Mouse (Mus musculus) midbrain, embryonic 16.5 days (tissue): Measurements from ENCODE around the gene Alg5. TPM values are rescaled to one million over a fixed set of nuclear protein-coding genes. Genes with fewer than 3 reads are reported as not detected.
"Not testable (repeated sequence)": the region's sequence is repeated elsewhere in the genome, so short reads cannot be mapped to it uniquely, and the experiment has no call there.

Source experiments
- ATAC-seq: fragments of 200-750 bp; cut with Nextera tagmentation; 2 replicates; pipeline ENCODE4 v1.8.0; 2017; ENCODE audit warnings: moderate TSS enrichment
- H3K27ac ChIP-seq: fragments of 300-500 bp; sonication (generic); 2 replicates; pipeline ENCODE4 v1.5.1; 2014; ENCODE audit warnings: mild to moderate bottlenecking, low read length, mixed read lengths
- H3K27me3 ChIP-seq: fragments of 300-500 bp; sonication (generic); 2 replicates; pipeline ENCODE4 v1.6.1; 2014; ENCODE audit warnings: low read depth, low read length, mixed read lengths; ENCODE audit not compliant: control insufficient read depth, insufficient read depth
- H3K36me3 ChIP-seq: fragments of 300-500 bp; sonication (generic); 2 replicates; pipeline ENCODE4 v1.6.1; 2014; ENCODE audit warnings: mild to moderate bottlenecking, low read length, moderate library complexity, mixed read lengths; ENCODE audit not compliant: control insufficient read depth, insufficient read depth
- H3K4me1 ChIP-seq: fragments of 300-500 bp; sonication (generic); 2 replicates; pipeline ENCODE4 v1.6.1; 2014; ENCODE audit warnings: mild to moderate bottlenecking, low read length, mixed read lengths; ENCODE audit not compliant: control insufficient read depth, insufficient read depth
- H3K4me2 ChIP-seq: fragments of 300-500 bp; sonication (generic); 2 replicates; pipeline ENCODE4 v1.6.1; 2014; ENCODE audit warnings: mild to moderate bottlenecking, low read length, mixed read lengths
- H3K4me3 ChIP-seq: fragments of 300-500 bp; sonication (generic); 2 replicates; pipeline ENCODE4 v1.5.1; 2014; ENCODE audit warnings: low read depth, mild to moderate bottlenecking, low read length, moderate library complexity, mixed read lengths
- H3K9ac ChIP-seq: fragments of 300-500 bp; sonication (generic); 2 replicates; pipeline ENCODE4 v1.6.1; 2014; ENCODE audit warnings: low read depth, low read length, mixed read lengths
- H3K9me3 ChIP-seq: fragments of 300-500 bp; sonication (generic); replicated peaks from 2 replicates; pipeline ENCODE4 v1.6.1; 2014; ENCODE audit warnings: mild to moderate bottlenecking, low read length, mixed read lengths; ENCODE audit not compliant: control insufficient read depth, poor library complexity, severe bottlenecking
- whole genome bisulfite sequencing: fragments of 180-500 bp; shearing (Covaris S2); extraction: QIAGEN DNeasy Blood & Tissue Kit; methylation state at CpG from one replicate; pipeline ENCODE4 v1.1.7; 2014; 5-methylcytosine and 5-hydroxymethylcytosine counted together
- polyA plus RNA-seq: library from polyadenylated mRNA; unstranded; fragments of >200 nt; fragmentation: Nextera tagmentation; extraction: Ambion mirVana; gene quantifications from 2 replicates; pipeline ENCODE4 v1.2.1, GENCODE M21; 2015

Alg5 gene
- 46.5 and 50.0 TPM in 2 replicates for polyA plus RNA-seq

DNA sequence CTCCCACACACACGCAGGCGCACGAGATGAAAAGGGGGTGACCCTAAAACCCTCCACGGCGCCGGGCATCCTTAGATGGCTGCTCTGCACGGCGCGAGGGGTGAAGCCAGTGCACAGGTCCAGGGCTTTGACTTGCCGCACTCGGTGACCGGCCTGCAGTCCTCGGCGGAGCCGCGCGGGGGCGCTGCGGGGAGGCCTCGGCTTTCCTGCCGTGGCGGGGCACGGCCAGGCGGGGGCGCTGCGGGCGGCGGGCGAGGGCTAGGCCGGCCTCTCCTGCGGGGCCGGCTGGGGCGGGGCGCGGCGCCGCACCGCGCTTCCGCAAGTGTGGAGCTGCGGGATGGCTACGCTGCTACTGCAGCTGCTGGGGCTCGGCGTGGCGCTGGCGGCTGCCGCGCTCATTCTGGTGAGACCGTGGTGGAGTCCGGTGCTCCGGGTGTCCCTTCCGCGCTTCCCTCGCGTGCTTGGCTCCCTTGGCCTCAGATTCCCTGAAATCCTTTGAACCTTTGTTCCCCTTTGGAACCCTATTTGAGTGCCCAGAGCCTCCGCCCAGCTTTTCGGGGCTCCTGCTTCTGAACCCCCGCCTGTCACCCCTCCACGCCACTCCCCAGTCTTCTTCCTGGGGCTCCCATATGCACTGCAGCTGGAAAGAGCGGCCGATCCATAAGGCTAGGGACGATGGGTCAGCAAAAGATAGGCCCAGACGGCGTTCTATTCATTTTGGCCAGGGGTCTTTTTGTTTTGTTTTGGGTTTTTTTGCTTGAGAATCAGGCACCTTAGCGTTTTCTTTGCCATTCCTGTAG lies at the start of gene Alg5, which contains the start of gene Exosc8:
Gene Alg5 (plus strand): TSS at position 293 of the 800 bp plus-strand sequence.
Gene Exosc8 (minus strand): TSS at position 147 of the 800 bp plus-strand sequence.
- Histone ChIP-seq H3K4me2 (peak within 1 kb of the TSS; percentile 90), H3K27ac (peak within 1 kb of the TSS; percentile 98), H3K9ac (peak within 1 kb of the TSS; percentile 99), H3K9me3 (no peaks in the 10 kb centered on the region), H3K4me1 (peaks cover 13% of the 10 kb centered on the region), H3K4me3 (peak within 1 kb of the TSS; percentile 89), H3K27me3 (no peaks in the 10 kb centered on the region), H3K36me3 (peaks cover 6% of the 10 kb centered on the region; the same call in 1 of the 2 replicates)
- peak; percentile 95 for ATAC-seq
- WGBS, result under 1% methylated on average over 63 of the region's 65 CpGs

GRCm38 (mm10) chr3:54687245-54687644 lies 48.1 kb upstream of the Alg5 start:
- H3K36me3 ChIP-seq, result no peaks in the 10 kb centered on the region
- no peak for ATAC-seq
- H3K9me3 ChIP-seq, result no peaks in the 10 kb centered on the region
- H3K27me3 ChIP-seq, result no peaks in the 10 kb centered on the region; the same call in 1 of the 2 replicates
- no peak overlapping the region for H3K4me2 ChIP-seq
- H3K4me1 ChIP-seq, result peaks cover 2% of the 10 kb centered on the region; the same call in 1 of the 2 replicates
- no peak overlapping the region for H3K27ac ChIP-seq
- H3K4me3 ChIP-seq, result no peak overlapping the region
- 73% methylated on average over 2 of the region's 2 CpGs for WGBS
- no peak overlapping the region for H3K9ac ChIP-seq

GRCm38 (mm10) chr3:54689091-54689490 lies 46.2 kb upstream of the Alg5 start:
- H3K4me1 ChIP-seq, result peaks cover 5% of the 10 kb centered on the region
- 46% methylated on average over 2 of the region's 2 CpGs for WGBS
- no peaks in the 10 kb centered on the region for H3K9me3 ChIP-seq
- no peaks in the 10 kb centered on the region; the same call in 1 of the 2 replicates for H3K27me3 ChIP-seq
- ATAC-seq, result no peak
- H3K27ac ChIP-seq, result no peak overlapping the region
- H3K4me3 ChIP-seq, result no peak overlapping the region
- no peak overlapping the region for H3K9ac ChIP-seq
- H3K36me3 ChIP-seq, result no peaks in the 10 kb centered on the region
- no peak overlapping the region for H3K4me2 ChIP-seq

DNA sequence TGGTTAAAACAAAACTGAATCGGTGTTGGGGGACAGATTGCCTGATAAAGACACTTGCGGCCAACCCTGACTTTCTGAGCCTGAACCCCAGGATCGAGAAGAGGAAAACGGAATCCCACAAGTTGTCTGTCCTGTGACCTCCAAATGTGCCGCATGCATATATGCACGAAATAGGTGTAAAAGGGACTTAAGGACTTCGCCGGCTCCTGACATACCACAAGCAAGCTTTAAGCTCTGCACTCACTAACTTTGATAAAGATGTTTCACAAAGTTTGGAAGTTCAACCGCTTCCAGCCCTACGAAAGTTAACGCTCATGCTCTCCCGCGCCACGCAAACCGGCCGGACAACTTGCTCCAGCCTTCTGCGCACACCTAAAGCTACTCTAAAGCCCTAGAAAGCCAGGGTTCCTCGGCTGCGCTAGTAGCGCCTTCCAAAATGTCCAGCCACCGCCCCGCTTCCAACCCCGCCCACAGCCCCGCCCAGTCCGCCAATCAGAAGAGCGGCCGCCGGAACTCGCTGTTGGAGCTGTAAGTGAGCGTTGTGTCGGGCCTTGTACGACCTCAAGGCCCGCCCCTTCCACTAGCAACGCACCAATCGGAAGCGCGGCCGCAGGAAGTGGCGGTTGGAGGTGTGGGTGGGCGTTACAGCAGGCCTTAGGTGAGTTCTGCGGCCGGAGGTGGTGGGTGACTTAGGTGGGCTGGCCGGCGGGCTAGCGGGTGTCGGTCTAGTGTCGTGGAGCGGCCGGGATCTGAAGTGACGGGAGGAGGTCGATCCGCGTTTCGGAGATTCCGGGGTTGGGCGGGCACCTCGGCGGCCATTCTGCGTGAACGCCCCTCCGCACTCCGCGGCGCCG lies 42.9 kb upstream of the Alg5 start, which contains the start of gene Supt20:
Gene Supt20 (plus strand): TSS at position 606 of the 854 bp plus-strand sequence.
- H3K9me3 ChIP-seq, result no peaks in the 10 kb centered on the region
- ATAC-seq, result peak; percentile 99
- WGBS, result 2% methylated on average over 65 of the region's 65 CpGs
- peak within 1 kb of the TSS; percentile 82 for H3K4me2 ChIP-seq
- H3K9ac ChIP-seq, result peak within 1 kb of the TSS; percentile 74
- peak within 1 kb of the TSS; percentile 66 for H3K4me3 ChIP-seq
- no peaks in the 10 kb centered on the region; the same call in 1 of the 2 replicates for H3K27me3 ChIP-seq
- H3K4me1 ChIP-seq, result peaks cover 5% of the 10 kb centered on the region
- no peaks in the 10 kb centered on the region for H3K36me3 ChIP-seq
- peak within 1 kb of the TSS; percentile 77 for H3K27ac ChIP-seq

GRCm38 (mm10) chr3:54693056-54693415 lies 42.3 kb upstream of the Alg5 start:
- H3K27me3 ChIP-seq, result no peaks in the 10 kb centered on the region; the same call in 1 of the 2 replicates
- under 1% methylated on average over 8 of the region's 8 CpGs for WGBS
- peak overlapping the region; percentile 74 for H3K4me2 ChIP-seq
- H3K9ac ChIP-seq, result peak overlapping the region; percentile 74
- no peaks in the 10 kb centered on the region for H3K9me3 ChIP-seq
- ATAC-seq, result no peak; the same call in 1 of the 2 replicates
- H3K36me3 ChIP-seq, result no peaks in the 10 kb centered on the region
- peak overlapping the region; percentile 77 for H3K27ac ChIP-seq
- peaks cover 5% of the 10 kb centered on the region for H3K4me1 ChIP-seq
- peak overlapping the region; percentile 66 for H3K4me3 ChIP-seq

- ATAC-seq, result no peak
- Histone ChIP-seq H3K27ac (no peak overlapping the region), H3K4me3 (no peak overlapping the region), H3K4me2 (no peak overlapping the region), H3K4me1 (no peaks in the 10 kb centered on the region), H3K9me3 (no peaks in the 10 kb centered on the region), H3K9ac (no peak overlapping the region), H3K27me3 (no peaks in the 10 kb centered on the region), H3K36me3 (peaks cover 9% of the 10 kb centered on the region)
- WGBS, result 89% methylated on average over 5 of the region's 5 CpGs
Measured at GRCm38 (mm10) chr3:54699759-54700301, 35.5 kb upstream of the Alg5 start.

- not testable (repeated sequence) for H3K27ac ChIP-seq, H3K9ac ChIP-seq, H3K4me2 ChIP-seq, ATAC-seq, H3K4me3 ChIP-seq, H3K27me3 ChIP-seq, H3K4me1 ChIP-seq, H3K9me3 ChIP-seq
- H3K36me3 ChIP-seq, result peaks cover 17% of the 10 kb centered on the region
- WGBS, result 99% methylated on average over 8 of the region's 8 CpGs
Measured at GRCm38 (mm10) chr3:54704106-54704505, 31.2 kb upstream of the Alg5 start.

GRCm38 (mm10) chr3:54708972-54709371 lies 26.4 kb upstream of the Alg5 start:
- Histone ChIP-seq H3K4me1 (no peaks in the 10 kb centered on the region), H3K9me3 (no peaks in the 10 kb centered on the region), H3K4me3 (no peak overlapping the region), H3K27ac (no peak overlapping the region), H3K9ac (no peak overlapping the region), H3K27me3 (no peaks in the 10 kb centered on the region), H3K36me3 (peaks cover 37% of the 10 kb centered on the region), H3K4me2 (no peak overlapping the region)
- 89% methylated on average over 9 of the region's 9 CpGs for WGBS
- no peak for ATAC-seq
